Mouse (Mus musculus): ENCODE data around the gene Ceacam1. TPM values are rescaled to one million over a fixed set of nuclear protein-coding genes. Genes with fewer than 3 reads are reported as not detected.

The Ceacam1 gene
- 0.11 TPM for polyA plus RNA-seq (2017; shearing (Covaris generic))

DNA sequence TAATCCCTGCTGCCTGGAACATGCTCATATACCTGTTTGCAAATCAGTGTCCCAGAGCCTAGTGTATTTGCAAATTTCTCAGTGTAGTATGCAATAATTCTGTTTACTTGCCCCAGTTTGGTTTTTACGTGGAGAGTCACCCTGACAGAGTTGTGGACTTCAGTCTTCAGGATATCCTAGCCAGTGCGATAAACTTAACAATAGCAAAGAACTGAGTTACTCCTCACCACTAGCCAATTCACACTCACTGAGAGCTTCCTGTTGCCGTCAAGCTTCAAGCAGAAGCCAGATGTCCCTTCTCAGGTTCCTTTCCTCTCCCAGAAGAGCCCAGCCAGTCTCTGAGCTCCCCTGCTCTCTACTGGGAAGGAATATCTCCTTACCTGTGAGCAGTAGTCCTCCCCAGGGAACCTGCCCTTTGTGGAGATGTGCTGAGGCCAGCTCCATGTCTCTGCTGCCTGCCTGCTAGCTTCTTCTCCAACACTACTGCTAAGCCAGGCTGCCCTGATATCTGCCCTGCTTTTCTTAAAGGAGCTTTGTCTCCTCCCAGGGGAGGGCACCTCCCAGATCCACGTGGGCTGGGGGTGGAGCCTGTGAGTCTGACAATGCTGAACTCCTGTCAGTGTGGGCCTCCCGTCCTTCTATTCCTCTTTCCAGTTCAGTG lies at the start of gene Ceacam1:
Gene Ceacam1, minus strand, starts transcription at position 513 of the 661 bp plus-strand sequence.

DNA sequence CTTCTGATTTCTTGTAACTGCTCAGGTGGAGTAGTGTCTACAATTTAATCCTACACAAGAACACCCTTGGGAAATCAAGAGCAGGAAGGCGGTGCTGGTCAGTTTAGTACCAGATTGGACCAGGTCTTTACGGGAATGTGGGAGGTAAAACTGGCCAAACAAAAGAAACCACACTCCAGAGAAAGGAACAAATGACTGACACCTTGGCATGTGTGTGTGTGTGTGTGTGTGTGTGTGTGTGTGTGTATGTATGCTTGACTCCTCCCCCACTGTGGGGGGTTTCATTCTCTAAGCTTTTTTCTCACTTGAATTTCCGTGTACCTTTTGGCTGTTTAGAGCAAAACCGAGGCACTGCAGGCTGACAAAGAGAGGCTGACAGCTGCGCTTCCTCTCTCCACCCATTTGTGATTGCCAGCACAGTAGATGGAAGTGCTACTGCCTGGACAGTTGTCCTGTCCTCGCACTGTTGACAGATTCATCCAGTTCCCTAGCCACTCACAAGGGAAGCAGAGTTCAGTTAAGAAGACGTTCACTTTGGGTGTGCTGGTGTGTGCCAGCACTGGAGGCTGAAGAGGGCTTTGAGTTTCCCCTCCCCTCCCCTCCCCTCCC lies 64.5 kb downstream of the Ceacam1 start, which contains the start of gene Cxcl17:
Gene Cxcl17, minus strand, starts transcription at position 54 of the 609 bp plus-strand sequence.

Other genes with a start within 250 kb of the Ceacam1 start
- gene Gsk3a, start 239.8 kb downstream of the Ceacam1 start, polyA plus RNA-seq (2017; shearing (Covaris generic)), result 88.4 TPM
- gene Erf, start 226.8 kb downstream of the Ceacam1 start, polyA plus RNA-seq (2017; shearing (Covaris generic)), result 4.5 TPM
- 38.1 TPM for gene Cic, start 209.9 kb downstream of the Ceacam1 start, polyA plus RNA-seq (2017; shearing (Covaris generic))
- gene Pafah1b3, start 179.6 kb downstream of the Ceacam1 start, polyA plus RNA-seq (2017; shearing (Covaris generic)), result 20.5 TPM
- gene Prr19, start 176.2 kb downstream of the Ceacam1 start, polyA plus RNA-seq (2017; shearing (Covaris generic)), result not detected
- not detected for gene Tmem145, start 171.5 kb downstream of the Ceacam1 start, polyA plus RNA-seq (2017; shearing (Covaris generic))
- gene Megf8, start 160.4 kb downstream of the Ceacam1 start, polyA plus RNA-seq (2017; shearing (Covaris generic)), result 0.25 TPM
- gene Cnfn, start 107.9 kb downstream of the Ceacam1 start, polyA plus RNA-seq (2017; shearing (Covaris generic)), result not detected
- gene Lipe, start 78.9 kb downstream of the Ceacam1 start, polyA plus RNA-seq (2017; shearing (Covaris generic)), result 6.0 TPM
- not detected for gene Cxcl17, start 64.7 kb downstream of the Ceacam1 start, polyA plus RNA-seq (2017; shearing (Covaris generic))
- gene Ceacam2, start 62.3 kb upstream of the Ceacam1 start, polyA plus RNA-seq (2017; shearing (Covaris generic)), result not detected
- not detected for gene Erich4, start 138.3 kb upstream of the Ceacam1 start, polyA plus RNA-seq (2017; shearing (Covaris generic))
- gene Dmac2, start 141.8 kb upstream of the Ceacam1 start, polyA plus RNA-seq (2017; shearing (Covaris generic)), result 67.3 TPM
- 0.20 TPM for gene B3gnt8, start 149.1 kb upstream of the Ceacam1 start, polyA plus RNA-seq (2017; shearing (Covaris generic))
- 36.8 TPM for gene Bckdha, start 181.4 kb upstream of the Ceacam1 start, polyA plus RNA-seq (2017; shearing (Covaris generic))
- gene Exosc5, start 181.6 kb upstream of the Ceacam1 start, polyA plus RNA-seq (2017; shearing (Covaris generic)), result 52.9 TPM
- 0.84 TPM for gene Tmem91, start 197.6 kb upstream of the Ceacam1 start, polyA plus RNA-seq (2017; shearing (Covaris generic))
- gene B9d2, start 203.2 kb upstream of the Ceacam1 start, polyA plus RNA-seq (2017; shearing (Covaris generic)), result 55.6 TPM
- gene Tgfb1, start 209.4 kb upstream of the Ceacam1 start, polyA plus RNA-seq (2017; shearing (Covaris generic)), result 181 TPM
- 52.7 TPM for gene Ccdc97, start 241.5 kb upstream of the Ceacam1 start, polyA plus RNA-seq (2017; shearing (Covaris generic))

Data from effector memory CD4-positive, alpha-beta T cell, adult 5 months (primary cell).